Mouse (Mus musculus) stomach, postnatal 0 days (tissue): ENCODE results near the gene Pdhx. TPM values are rescaled to one million over a fixed set of nuclear protein-coding genes. Genes with fewer than 3 reads are reported as not detected.
A peak's percentile ranks its signal among the peaks of the same experiment; 100 is the strongest.

Experiments
- ATAC-seq: fragments of 200-750 bp; cut with Nextera tagmentation; 2 replicates; pipeline ENCODE4 v1.8.0; 2017; ENCODE audit not compliant: low FRiP score, low TSS enrichment
- DNase-seq: peaks from one replicate; pipeline ENCODE4 v3.0.0-alpha.2; 2016; ENCODE audit warnings: low spot score
- H3K27ac ChIP-seq: fragments of 300-500 bp; sonication (generic); replicated peaks from 2 replicates; pipeline ENCODE4 v1.5.1; 2014; ENCODE audit warnings: mild to moderate bottlenecking, control low read depth
- H3K27me3 ChIP-seq: fragments of 300-500 bp; sonication (generic); 2 replicates; pipeline ENCODE4 v1.6.1; 2014; ENCODE audit warnings: low read length; ENCODE audit not compliant: control insufficient read depth, insufficient read depth
- H3K36me3 ChIP-seq: fragments of 300-500 bp; sonication (generic); 2 replicates; pipeline ENCODE4 v1.6.1; 2014; ENCODE audit warnings: low read length, mixed read lengths; ENCODE audit not compliant: control insufficient read depth, insufficient read depth
- H3K4me1 ChIP-seq: fragments of 300-500 bp; sonication (generic); replicated peaks from 2 replicates; pipeline ENCODE4 v1.6.1; 2014; ENCODE audit warnings: antibody characterized with exemption; ENCODE audit not compliant: control insufficient read depth, insufficient read depth
- H3K4me2 ChIP-seq: fragments of 300-500 bp; sonication (generic); replicated peaks from 2 replicates; pipeline ENCODE4 v1.6.1; 2014; ENCODE audit warnings: low read depth, mild to moderate bottlenecking, control low read depth, moderate library complexity
- H3K4me3 ChIP-seq: fragments of 300-500 bp; sonication (generic); 2 replicates; pipeline ENCODE4 v1.5.1; 2014; ENCODE audit warnings: low read depth, low read length, control low read depth
- H3K9ac ChIP-seq: fragments of 300-500 bp; sonication (generic); 2 replicates; pipeline ENCODE4 v1.6.1; 2014; ENCODE audit warnings: mild to moderate bottlenecking, low read length, control low read depth, mixed read lengths
- H3K9me3 ChIP-seq: fragments of 300-500 bp; sonication (generic); 2 replicates; pipeline ENCODE4 v1.6.1; 2016; ENCODE audit warnings: low read length; ENCODE audit not compliant: control insufficient read depth
- CTCF ChIP-seq: IDR thresholded peaks from 2 replicates; pipeline ENCODE4 v1.5.1; 2016; ENCODE audit warnings: antibody characterized with exemption, low read depth, mild to moderate bottlenecking, moderate library complexity
- EP300 ChIP-seq: optimal IDR thresholded peaks from 2 replicates; pipeline ENCODE3; 2016; ENCODE audit warnings: antibody characterized with exemption
- WGBS: fragments of 180-500 bp; shearing (Covaris S2); extraction: QIAGEN DNeasy Blood & Tissue Kit; methylation state at CpG from one replicate; pipeline ENCODE4 v1.1.7; 2014; 5-methylcytosine and 5-hydroxymethylcytosine counted together
- polyA plus RNA-seq: library from polyadenylated mRNA; unstranded; fragments of >200 nt; fragmentation: Nextera tagmentation; extraction: Ambion mirVana; gene quantifications from 2 replicates; pipeline ENCODE4 v1.2.1, GENCODE M21; 2015

Pdhx gene
- polyA plus RNA-seq, 1 experiment from 2014 or later: 24.7 TPM

- WGBS: 81% methylated on average over 4 of the region's 4 CpGs
- Histone ChIP-seq H3K27me3 (no peaks in the 10 kb centered on the region), H3K4me2 (no peak overlapping the region), H3K9ac (no peak overlapping the region), H3K36me3 (peaks cover 2% of the 10 kb centered on the region; the same call in 1 of the 2 replicates), H3K27ac (no peak overlapping the region), H3K9me3 (no peaks in the 10 kb centered on the region), H3K4me3 (no peak overlapping the region), H3K4me1 (no peaks in the 10 kb centered on the region)
- ATAC-seq (no peak), DNase-seq (no peak)
- TF ChIP-seq CTCF: peak; percentile 4; the same call in 1 of the 2 replicates
- TF ChIP-seq EP300: no peak
These were observed 52.9 kb downstream of the Pdhx start for GRCm38 (mm10) chr2:103020191-103020987.

DNA sequence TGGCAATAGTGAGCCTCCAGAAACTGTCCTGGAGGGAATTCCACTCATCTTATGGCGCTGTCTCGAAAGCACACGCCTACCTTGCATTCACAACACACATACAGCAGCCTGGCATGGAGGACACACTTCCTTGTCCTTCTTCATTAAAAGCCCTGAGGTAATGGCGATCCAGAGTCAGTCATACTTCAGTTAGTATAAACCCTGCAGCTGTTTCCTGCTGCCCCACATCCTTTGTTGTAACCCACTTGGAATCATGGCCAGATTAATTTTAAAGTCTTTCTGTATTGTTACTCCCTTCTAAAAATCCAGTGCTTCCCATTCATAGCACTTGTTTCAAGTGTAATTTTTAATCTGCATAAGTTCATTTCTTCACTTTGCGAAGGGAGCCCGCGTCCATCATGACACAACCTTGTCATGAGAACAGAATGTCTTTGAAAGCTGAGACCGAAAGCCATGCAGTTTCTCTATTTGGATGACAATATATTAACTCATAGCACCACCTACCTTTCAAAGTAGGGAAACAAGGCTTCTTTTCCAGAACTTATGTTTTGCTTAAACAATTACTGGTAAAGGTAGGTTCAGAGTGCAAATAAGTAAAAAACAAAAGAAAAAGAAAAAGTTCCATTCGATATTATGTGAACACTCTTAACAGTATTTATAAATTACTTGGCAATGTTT lies 54.4 kb downstream of the Pdhx start:
- no peak overlapping the region for H3K4me3 ChIP-seq
- H3K27me3 ChIP-seq: no peaks in the 10 kb centered on the region
- no peaks in the 10 kb centered on the region for H3K9me3 ChIP-seq
- no peak overlapping the region for H3K9ac ChIP-seq
- DNase-seq: no peak
- WGBS: 65% methylated on average over 9 of the region's 9 CpGs
- TF ChIP-seq EP300 (no peak), CTCF (peak; percentile 80)
- H3K36me3 ChIP-seq: peaks cover 2% of the 10 kb centered on the region; the same call in 1 of the 2 replicates
- no peak overlapping the region for H3K27ac ChIP-seq
- ATAC-seq: 0 out of 2 replicates have a peak, but pooled peaks have one; percentile 45
- no peaks in the 10 kb centered on the region for H3K4me1 ChIP-seq
- no peak overlapping the region for H3K4me2 ChIP-seq

GRCm38 (mm10) chr2:103017391-103017824 lies 55.9 kb downstream of the Pdhx start:
- Histone ChIP-seq H3K9me3 (no peaks in the 10 kb centered on the region), H3K27me3 (no peaks in the 10 kb centered on the region), H3K27ac (no peak overlapping the region), H3K9ac (no peak overlapping the region), H3K4me2 (no peak overlapping the region), H3K4me3 (no peak overlapping the region), H3K36me3 (0 out of 2 replicates have a peak, but pooled peaks cover 2% of the 10 kb centered on the region), H3K4me1 (no peaks in the 10 kb centered on the region)
- ATAC-seq (no peak), DNase-seq (no peak)
- TF ChIP-seq EP300: no peak
- no peak for TF ChIP-seq CTCF
- 58% methylated on average over 2 of the region's 2 CpGs for WGBS

DNA sequence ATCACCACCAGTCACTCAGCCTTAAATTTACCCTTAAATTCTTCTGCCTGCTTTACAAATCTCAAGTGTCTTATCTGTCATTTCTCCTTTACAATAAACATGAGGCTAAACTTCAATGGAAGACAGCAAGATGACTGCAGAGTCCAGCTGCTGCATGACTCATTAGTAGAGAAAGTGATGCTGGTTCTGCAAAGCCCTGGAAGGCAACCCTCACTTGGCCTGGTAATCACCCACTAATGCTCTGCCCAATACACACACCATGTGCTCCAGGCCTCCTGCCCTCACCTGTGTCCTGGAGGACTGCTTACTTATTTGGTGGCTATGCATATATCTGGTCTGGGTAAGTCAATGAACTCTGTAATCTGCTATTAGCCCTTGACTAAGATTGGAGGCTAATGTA lies 57.2 kb downstream of the Pdhx start:
- ATAC-seq: no peak
- H3K27ac ChIP-seq: no peak overlapping the region

GRCm38 (mm10) chr2:103012782-103013575 lies 60.3 kb downstream of the Pdhx start:
- no peak overlapping the region for H3K27ac ChIP-seq
- WGBS: 68% methylated on average over 4 of the region's 4 CpGs
- no peaks in the 10 kb centered on the region for H3K9me3 ChIP-seq
- H3K27me3 ChIP-seq: no peaks in the 10 kb centered on the region
- no peaks in the 10 kb centered on the region for H3K4me1 ChIP-seq
- DNase-seq (no peak), ATAC-seq (no peak)
- H3K4me2 ChIP-seq: no peak overlapping the region
- H3K9ac ChIP-seq: no peak overlapping the region
- H3K36me3 ChIP-seq: no peaks in the 10 kb centered on the region
- H3K4me3 ChIP-seq: no peak overlapping the region
- TF ChIP-seq EP300 (no peak), CTCF (peak; percentile 58)

More for the DNA sequence above, 57.2 kb downstream of the Pdhx start:
- Histone ChIP-seq H3K9me3 (no peaks in the 10 kb centered on the region), H3K4me3 (no peak overlapping the region), H3K4me1 (no peaks in the 10 kb centered on the region), H3K27me3 (no peaks in the 10 kb centered on the region), H3K36me3 (no peaks in the 10 kb centered on the region), H3K9ac (no peak overlapping the region), H3K4me2 (no peak overlapping the region)
- TF ChIP-seq EP300 (no peak), CTCF (no peak)
- no peak for DNase-seq
